Mouse (Mus musculus): ENCODE results near the gene Dmap1.

DNA sequence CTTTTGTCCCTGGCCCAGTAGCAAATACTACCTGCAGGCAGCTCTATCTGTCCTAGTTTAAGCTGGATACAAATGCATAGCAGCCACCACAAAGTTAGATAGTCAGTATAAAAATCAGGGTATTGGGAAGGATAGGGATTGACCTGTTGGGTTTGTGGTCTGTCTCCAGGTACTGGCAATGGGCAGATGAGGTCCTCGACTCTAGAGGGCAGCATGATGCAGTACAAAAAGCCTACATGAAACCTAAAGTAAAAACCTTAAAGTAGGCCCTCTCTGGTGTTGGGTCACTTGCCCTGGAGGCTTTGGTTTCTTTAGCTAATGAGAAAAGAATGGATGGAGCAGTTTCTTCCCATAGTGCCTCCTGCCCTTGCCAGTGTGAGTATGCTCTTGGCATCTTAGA, 53.6 kb downstream of the Dmap1 start:
- TF ChIP-seq CTCF (IDR thresholded peaks at IDR 0.05; ENCODE audit: low read depth, low read length) = no peak
- no peak for TF ChIP-seq POLR2AphosphoS5 (IDR thresholded peaks at IDR 0.05; ENCODE audit: insufficient replicate concordance, low read depth, low read length)
- TF ChIP-seq TAL1 (conservative IDR thresholded peaks at IDR 0.05; ENCODE audit: low read depth, low read length) = no peak
- TF ChIP-seq GATA2 (IDR thresholded peaks at IDR 0.05; ENCODE audit: borderline replicate concordance, low read depth, low read length) = no peak
- no peak for TF ChIP-seq GATA1 (IDR thresholded peaks at IDR 0.05; ENCODE audit: borderline replicate concordance, low read length)

All from G1E (cell line).